Mouse (Mus musculus) myocyte (in vitro differentiated cells): ENCODE measurements at regions not wholly inside any gene's neighbourhood (a gene's known extent, or its start where the extent isn't known, plus 50 kb on each side); places are given as distances from the start of the nearest gene placed in this dataset.

Source experiments
- CEBPB ChIP-seq: IDR thresholded peaks from 2 replicates; pipeline ENCODE4 v1.6.1; 2011; ENCODE audit warnings: mild to moderate bottlenecking, moderate library complexity; ENCODE audit not compliant: poor library complexity, insufficient read depth, severe bottlenecking
- E2F4 ChIP-seq: IDR thresholded peaks from one replicate; pipeline ENCODE4 v1.6.1; 2011; ENCODE audit warnings: mild to moderate bottlenecking, control low read depth, moderate library complexity; ENCODE audit not compliant: insufficient read depth
- MAX ChIP-seq: IDR thresholded peaks from one replicate; pipeline ENCODE4 v1.6.1; 2011; ENCODE audit warnings: low read depth, mild to moderate bottlenecking, control low read depth
- POLR2A ChIP-seq: IDR thresholded peaks from one replicate; pipeline ENCODE4 v1.6.1; 2011; ENCODE audit warnings: low read depth, mild to moderate bottlenecking, control low read depth, moderate library complexity; ENCODE audit not compliant: insufficient read length
- USF1 ChIP-seq: IDR thresholded peaks from one replicate; pipeline ENCODE4 v1.6.1; 2011; ENCODE audit warnings: low read depth, mild to moderate bottlenecking, control low read depth, moderate library complexity

DNA sequence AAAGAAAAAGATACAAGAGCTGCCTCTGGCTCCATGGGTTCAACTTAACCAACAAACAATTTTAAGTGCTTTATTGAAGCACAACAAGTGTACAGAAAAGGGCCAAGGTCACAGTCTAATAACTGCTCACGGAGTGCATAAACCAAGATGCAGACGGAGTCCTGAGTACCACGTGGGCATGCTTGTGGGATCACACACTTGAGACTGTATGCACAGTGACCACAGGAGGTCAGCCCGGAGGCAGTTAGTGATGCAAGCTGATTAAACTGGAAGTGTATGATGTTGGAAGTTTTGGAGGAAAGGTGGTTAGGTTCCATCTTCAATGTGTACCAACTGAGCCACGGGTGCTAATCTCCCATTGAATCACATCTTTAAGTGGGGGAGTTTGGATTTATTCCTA, 146.9 kb downstream of the Gm815 start:
- no peak for TF ChIP-seq POLR2A
- no peak for TF ChIP-seq CEBPB
- TF ChIP-seq MAX: no peak
- TF ChIP-seq E2F4: no peak
- no peak for TF ChIP-seq USF1
